Mouse (Mus musculus): ENCODE measurements at regions not wholly inside any gene's neighbourhood (a gene's known extent, or its start where the extent isn't known, plus 50 kb on each side); places are given as distances from the start of the nearest gene placed in this dataset.

GRCm38 (mm10) chr6:117105182-117105589 is 63.1 kb upstream of the Cxcl12 start:
- DNase-seq (ENCODE audit: low spot score in 2 of 2), result no peak

- DNase-seq (ENCODE audit: low spot score in 2 of 2), result no peak
Measured at GRCm38 (mm10) chr6:117110291-117110690, 58.0 kb upstream of the Cxcl12 start.

GRCm38 (mm10) chr6:117114859-117115258 is 53.5 kb upstream of the Cxcl12 start:
- DNase-seq (ENCODE audit: low spot score in 2 of 2), result no peak

GRCm38 (mm10) chr6:117118081-117118480 is 50.3 kb upstream of the Cxcl12 start:
- no peak for DNase-seq (ENCODE audit: low spot score in 2 of 2)
